Comparison of ENCODE assay signal across 8 mouse cellular contexts in the genomic region with DNA sequence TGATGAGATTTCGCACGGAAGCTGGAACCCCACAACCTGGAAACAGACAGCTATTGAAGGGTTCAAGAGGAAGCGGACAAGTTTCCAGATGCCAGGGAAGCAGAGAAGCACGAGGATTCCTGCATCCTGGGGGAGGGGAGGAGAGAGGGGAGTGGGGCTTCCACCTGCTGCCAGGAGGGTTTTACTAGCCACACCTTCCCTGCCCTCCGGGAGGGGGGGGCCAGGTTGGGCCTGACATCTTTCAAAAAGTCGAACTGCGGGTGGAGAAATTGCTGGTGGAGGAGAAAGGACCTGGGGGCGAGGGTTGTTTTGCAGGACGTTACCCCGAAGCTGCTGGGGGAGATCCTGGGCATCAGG. TPM values are rescaled to one million over a fixed set of nuclear protein-coding genes. Genes with fewer than 3 reads are reported as not detected.
DNase-seq lines count a peak whose midpoint lies in the region; ATAC-seq lines count a peak whose summit lies in the region.

No protein-coding gene starts in this region.

- peak; percentile 52 for DNase-seq in cerebellum, adult 11 months
- no peak for DNase-seq in neural tube, embryonic 11.5 days (ENCODE audit: low spot score)
- DNase-seq in neural tube, embryonic 10.5 days (ENCODE audit: extremely low spot score, low spot score), result no peak
- DNase-seq in hindbrain, embryonic 10.5 days (ENCODE audit: low spot score), result no peak
- no peak for DNase-seq in midbrain, embryonic 11.5 days (ENCODE audit: low spot score, missing footprints)
- DNase-seq in ovary, postnatal 14 days (ENCODE audit: low spot score), result no peak

- no peaks in the 10 kb centered on the region for H3K9me3 ChIP-seq in neural tube, embryonic 11.5 days (ENCODE audit: control insufficient read depth, low read length)
- no peaks in the 10 kb centered on the region for H3K9me3 ChIP-seq in hindbrain, embryonic 10.5 days
- H3K9me3 ChIP-seq in midbrain, embryonic 11.5 days (ENCODE audit: control insufficient read depth, low read length), result no peaks in the 10 kb centered on the region

- H3K9ac ChIP-seq in neural tube, embryonic 11.5 days (ENCODE audit: low read length), result peak overlapping the region; percentile 83
- H3K9ac ChIP-seq in midbrain, embryonic 11.5 days (ENCODE audit: low read length), result peak overlapping the region; percentile 82

- H3K4me2 ChIP-seq in neural tube, embryonic 11.5 days (ENCODE audit: low read depth), result peak overlapping the region; percentile 93
- peak overlapping the region; percentile 97 for H3K4me2 ChIP-seq in midbrain, embryonic 11.5 days

- peaks cover 3% of the 10 kb centered on the region; the same call in 1 of the 2 replicates for H3K4me1 ChIP-seq in neural tube, embryonic 11.5 days (ENCODE audit: control insufficient read depth, insufficient read depth, low read length)
- peaks cover 29% of the 10 kb centered on the region for H3K4me1 ChIP-seq in hindbrain, embryonic 10.5 days (replicated peaks)
- H3K4me1 ChIP-seq in midbrain, embryonic 11.5 days (ENCODE audit: control insufficient read depth, insufficient read depth, low read length), result peaks cover 10% of the 10 kb centered on the region; the same call in 1 of the 2 replicates

- H3K27me3 ChIP-seq in neural tube, embryonic 11.5 days (ENCODE audit: control insufficient read depth, insufficient read depth, low read length), result no peaks in the 10 kb centered on the region
- peaks cover 14% of the 10 kb centered on the region for H3K27me3 ChIP-seq in hindbrain, embryonic 10.5 days (ENCODE audit: insufficient read depth, poor library complexity, severe bottlenecking)
- H3K27me3 ChIP-seq in midbrain, embryonic 11.5 days (ENCODE audit: control insufficient read depth, insufficient read depth, low read length), result no peaks in the 10 kb centered on the region

- no peak overlapping the region for H3K27ac ChIP-seq in neural tube, embryonic 11.5 days (ENCODE audit: low read depth, low read length)
- H3K27ac ChIP-seq in hindbrain, embryonic 10.5 days, result peak overlapping the region; percentile 93
- H3K27ac ChIP-seq in midbrain, embryonic 11.5 days (ENCODE audit: low read depth, low read length), result no peak overlapping the region

- WGBS in neural tube, embryonic 11.5 days, result 8% methylated on average over 10 of the region's 10 CpGs
- 6% methylated on average over 10 of the region's 10 CpGs for WGBS in hindbrain, embryonic 10.5 days
- WGBS in midbrain, embryonic 11.5 days, result 6% methylated on average over 10 of the region's 10 CpGs

- peak overlapping the region; percentile 63 for H3K4me3 ChIP-seq in neural tube, embryonic 11.5 days (ENCODE audit: low read depth, low read length)
- H3K4me3 ChIP-seq in hindbrain, embryonic 10.5 days, result peak overlapping the region; percentile 78
- peak overlapping the region; percentile 68 for H3K4me3 ChIP-seq in midbrain, embryonic 11.5 days (ENCODE audit: low read depth, low read length)

- H3K36me3 ChIP-seq in neural tube, embryonic 11.5 days (ENCODE audit: control insufficient read depth, insufficient read depth, low read length), result no peaks in the 10 kb centered on the region
- no peaks in the 10 kb centered on the region for H3K36me3 ChIP-seq in hindbrain, embryonic 10.5 days
- H3K36me3 ChIP-seq in midbrain, embryonic 11.5 days (ENCODE audit: control insufficient read depth, insufficient read depth, low read length), result no peaks in the 10 kb centered on the region

- no peak for ATAC-seq in cerebellum, adult (ENCODE audit: insufficient number of reproducible peaks, low FRiP score, low TSS enrichment)
- ATAC-seq in neural tube, embryonic 11.5 days (ENCODE audit: insufficient read depth, low FRiP score, low TSS enrichment), result no peak
- no peak for ATAC-seq in midbrain, embryonic 11.5 days (ENCODE audit: low FRiP score)
- no peak for ATAC-seq in frontal cortex, adult (ENCODE audit: low TSS enrichment)

RNA-seq across cellular contexts. Expression of a gene that starts 0.6 kb away (rescaled TPM):
- 12.5 and 13.0 TPM in 2 replicates for polyA plus RNA-seq in neural tube, embryonic 11.5 days (2014; fragmentation: Nextera tagmentation; extraction: Ambion mirVana)
- 11.6 and 14.2 TPM in 2 replicates for polyA plus RNA-seq in hindbrain, embryonic 10.5 days (2016; fragmentation: Nextera tagmentation; extraction: Ambion mirVana)
- 7.0 and 9.1 TPM in 2 replicates for polyA plus RNA-seq in midbrain, embryonic 11.5 days (2014; fragmentation: Nextera tagmentation; extraction: Ambion mirVana)

RNA-seq across cellular contexts. Expression of a gene that starts 35.0 kb away (rescaled TPM):
- 0.97 and 1.5 TPM in 2 replicates for polyA plus RNA-seq in neural tube, embryonic 11.5 days (2014; fragmentation: Nextera tagmentation; extraction: Ambion mirVana)
- 0.30 and 0.35 TPM in 2 replicates for polyA plus RNA-seq in hindbrain, embryonic 10.5 days (2016; fragmentation: Nextera tagmentation; extraction: Ambion mirVana)
- polyA plus RNA-seq in midbrain, embryonic 11.5 days (2014; fragmentation: Nextera tagmentation; extraction: Ambion mirVana), result 0.40 and 0.63 TPM in 2 replicates
